Mouse (Mus musculus) limb, embryonic 13.5 days (tissue): ENCODE results near the gene Dap3. TPM values are rescaled to one million over a fixed set of nuclear protein-coding genes. Genes with fewer than 3 reads are reported as not detected.
A peak's percentile ranks its signal among the peaks of the same experiment; 100 is the strongest.
"Not testable (repeated sequence)": the region's sequence is repeated elsewhere in the genome, so short reads cannot be mapped to it uniquely, and the experiment has no call there.

ENCODE experiments used
- ATAC-seq: fragments of 200-750 bp; cut with Nextera tagmentation; 2 replicates; pipeline ENCODE4 v1.8.0; 2017; ENCODE audit warnings: low read depth, moderate number of reproducible peaks, moderate TSS enrichment; ENCODE audit not compliant: low FRiP score
- H3K27ac ChIP-seq: fragments of 300-500 bp; sonication (generic); 2 replicates; pipeline ENCODE4 v1.5.1; 2015; ENCODE audit warnings: inconsistent platforms, mild to moderate bottlenecking, moderate library complexity
- H3K27me3 ChIP-seq: fragments of 300-500 bp; sonication (generic); 2 replicates; pipeline ENCODE4 v1.6.1; 2015; ENCODE audit warnings: mild to moderate bottlenecking, inconsistent platforms
- H3K36me3 ChIP-seq: fragments of 300-500 bp; sonication (generic); 2 replicates; pipeline ENCODE4 v1.6.1; 2015; ENCODE audit warnings: inconsistent platforms, mild to moderate bottlenecking, moderate library complexity
- H3K4me1 ChIP-seq: fragments of 300-500 bp; sonication (generic); 2 replicates; pipeline ENCODE4 v1.6.1; 2015; ENCODE audit warnings: inconsistent platforms
- H3K4me2 ChIP-seq: fragments of 300-500 bp; sonication (generic); replicated peaks from 2 replicates; pipeline ENCODE4 v1.6.1; 2015; ENCODE audit warnings: inconsistent platforms, mild to moderate bottlenecking, moderate library complexity
- H3K4me3 ChIP-seq: fragments of 300-500 bp; sonication (generic); 2 replicates; pipeline ENCODE4 v1.5.1; 2015; ENCODE audit warnings: moderate library complexity, mild to moderate bottlenecking, inconsistent platforms
- H3K9ac ChIP-seq: fragments of 300-500 bp; sonication (generic); 2 replicates; pipeline ENCODE4 v1.6.1; 2015; ENCODE audit warnings: mild to moderate bottlenecking, inconsistent platforms
- H3K9me3 ChIP-seq: fragments of 300-500 bp; sonication (generic); 2 replicates; pipeline ENCODE4 v1.6.1; 2016; ENCODE audit warnings: inconsistent platforms
- WGBS: fragments of 180-500 bp; shearing (Covaris S2); methylation state at CpG from one replicate; pipeline ENCODE4 v1.1.7; 2015; 5-methylcytosine and 5-hydroxymethylcytosine counted together
- polyA plus RNA-seq: library from polyadenylated mRNA; unstranded; fragments of >200 nt; fragmentation: Nextera tagmentation; extraction: Ambion mirVana; gene quantifications from 2 replicates; pipeline ENCODE4 v1.2.1, GENCODE M21; 2015

Gene Dap3
- polyA plus RNA-seq, result 147 and 151 TPM in 2 replicates

GRCm38 (mm10) chr3:88950576-88951326 lies at the start of gene Dap3, which contains the start of gene Ash1l:
Dap3 (minus strand) TSS chr3:88951181.
Ash1l (plus strand) TSS chr3:88950622.
- H3K9ac ChIP-seq, result peak within 1 kb of the TSS; percentile 95
- no peaks in the 10 kb centered on the region for H3K27me3 ChIP-seq
- H3K27ac ChIP-seq, result peak within 1 kb of the TSS; percentile 100
- H3K4me1 ChIP-seq, result peaks cover 36% of the 10 kb centered on the region
- H3K36me3 ChIP-seq, result no peaks in the 10 kb centered on the region
- H3K9me3 ChIP-seq, result no peaks in the 10 kb centered on the region
- ATAC-seq, result peak; percentile 78
- H3K4me2 ChIP-seq, result peak within 1 kb of the TSS; percentile 79
- WGBS, result under 1% methylated on average over 39 of the region's 64 CpGs
- peak within 1 kb of the TSS; percentile 91 for H3K4me3 ChIP-seq

- Histone ChIP-seq H3K36me3 (peaks cover 15% of the 10 kb centered on the region; the same call in 1 of the 2 replicates), H3K9me3 (no peaks in the 10 kb centered on the region), H3K27me3 (no peaks in the 10 kb centered on the region), H3K9ac (no peak overlapping the region), H3K4me3 (no peak overlapping the region), H3K4me2 (no peak overlapping the region), H3K27ac (no peak overlapping the region), H3K4me1 (no peaks in the 10 kb centered on the region)
- WGBS, result 95% methylated on average over 2 of the region's 2 CpGs
- no peak for ATAC-seq
Observed at GRCm38 (mm10) chr3:88992793-88993192, 41.8 kb upstream of the Dap3 start.

GRCm38 (mm10) chr3:88983921-88984381 lies 33.0 kb upstream of the Dap3 start:
- Histone ChIP-seq H3K27me3 (no peaks in the 10 kb centered on the region), H3K4me2 (no peak overlapping the region), H3K4me3 (no peak overlapping the region), H3K4me1 (no peaks in the 10 kb centered on the region), H3K27ac (no peak overlapping the region), H3K36me3 (peaks cover 58% of the 10 kb centered on the region), H3K9me3 (no peaks in the 10 kb centered on the region), H3K9ac (no peak overlapping the region)
- ATAC-seq, result no peak
- WGBS, result 63% methylated on average over 4 of the region's 4 CpGs

GRCm38 (mm10) chr3:88981206-88982010 lies 30.4 kb upstream of the Dap3 start:
- H3K27ac ChIP-seq, result no peak overlapping the region
- H3K9me3 ChIP-seq, result no peaks in the 10 kb centered on the region
- H3K9ac ChIP-seq, result no peak overlapping the region
- no peaks in the 10 kb centered on the region for H3K27me3 ChIP-seq
- H3K4me2 ChIP-seq, result no peak overlapping the region
- WGBS, result 94% methylated on average over 8 of the region's 8 CpGs
- no peak overlapping the region for H3K4me3 ChIP-seq
- no peaks in the 10 kb centered on the region for H3K4me1 ChIP-seq
- ATAC-seq, result no peak
- peaks cover 54% of the 10 kb centered on the region for H3K36me3 ChIP-seq

GRCm38 (mm10) chr3:88975012-88975411 lies 24.0 kb upstream of the Dap3 start:
- Histone ChIP-seq H3K36me3 (peaks cover 16% of the 10 kb centered on the region; the same call in 1 of the 2 replicates), H3K27me3 (no peaks in the 10 kb centered on the region), H3K9me3 (no peaks in the 10 kb centered on the region), H3K4me1 (no peaks in the 10 kb centered on the region), H3K27ac (no peak overlapping the region), H3K4me3 (no peak overlapping the region), H3K4me2 (no peak overlapping the region), H3K9ac (no peak overlapping the region)
- no peak for ATAC-seq
- 97% methylated on average over 2 of the region's 2 CpGs for WGBS

GRCm38 (mm10) chr3:88963211-88963610 lies 12.2 kb upstream of the Dap3 start:
- H3K4me3 ChIP-seq, H3K9ac ChIP-seq, H3K9me3 ChIP-seq, ATAC-seq, H3K4me2 ChIP-seq, H3K27ac ChIP-seq, H3K4me1 ChIP-seq, H3K27me3 ChIP-seq: not testable (repeated sequence)
- peaks cover 18% of the 10 kb centered on the region for H3K36me3 ChIP-seq

- Histone ChIP-seq H3K4me1 (peaks cover 21% of the 10 kb centered on the region), H3K4me3 (no peak overlapping the region), H3K27ac (no peak overlapping the region), H3K36me3 (no peaks in the 10 kb centered on the region), H3K27me3 (no peaks in the 10 kb centered on the region), H3K9ac (no peak overlapping the region), H3K4me2 (no peak overlapping the region), H3K9me3 (no peaks in the 10 kb centered on the region)
- ATAC-seq, result no peak
Observed at GRCm38 (mm10) chr3:88953736-88954135, 2.8 kb upstream of the Dap3 start.

GRCm38 (mm10) chr3:88953246-88953645 lies 2.3 kb upstream of the Dap3 start:
- Histone ChIP-seq H3K4me3 (no peak overlapping the region), H3K36me3 (no peaks in the 10 kb centered on the region), H3K9ac (no peak overlapping the region), H3K27me3 (no peaks in the 10 kb centered on the region), H3K4me1 (peaks cover 26% of the 10 kb centered on the region), H3K9me3 (no peaks in the 10 kb centered on the region), H3K4me2 (no peak overlapping the region), H3K27ac (no peak overlapping the region)
- ATAC-seq, result no peak
- 83% methylated on average over 4 of the region's 4 CpGs for WGBS

GRCm38 (mm10) chr3:88951327-88951800 lies 383 bp upstream of the Dap3 start:
- under 1% methylated on average over 5 of the region's 5 CpGs for WGBS
- Histone ChIP-seq H3K27me3 (no peaks in the 10 kb centered on the region), H3K9me3 (no peaks in the 10 kb centered on the region)

GRCm38 (mm10) chr3:88949786-88950575 lies 1.0 kb downstream of the Dap3 start:
- H3K27me3 ChIP-seq, result no peaks in the 10 kb centered on the region
- peak overlapping the region; percentile 100 for H3K27ac ChIP-seq
- peak overlapping the region; percentile 79 for H3K4me2 ChIP-seq
- peak overlapping the region; percentile 95 for H3K9ac ChIP-seq
- WGBS, result under 1% methylated on average over 65 of the region's 92 CpGs
- no peaks in the 10 kb centered on the region for H3K9me3 ChIP-seq
- H3K4me3 ChIP-seq, result peak overlapping the region; percentile 91
- no peaks in the 10 kb centered on the region for H3K36me3 ChIP-seq
- peak; percentile 92 for ATAC-seq
- H3K4me1 ChIP-seq, result peaks cover 36% of the 10 kb centered on the region

More at GRCm38 (mm10) chr3:88951327-88951800, 383 bp upstream of the Dap3 start:
- peak overlapping the region; percentile 100 for H3K27ac ChIP-seq
- no peak for ATAC-seq
- H3K4me3 ChIP-seq, result peak overlapping the region; percentile 91
- H3K36me3 ChIP-seq, result no peaks in the 10 kb centered on the region
- H3K4me1 ChIP-seq, result peaks cover 36% of the 10 kb centered on the region
- H3K9ac ChIP-seq, result peak overlapping the region; percentile 95
- peak overlapping the region; percentile 79 for H3K4me2 ChIP-seq

- Histone ChIP-seq H3K4me3 (no peak overlapping the region), H3K9me3 (no peaks in the 10 kb centered on the region), H3K9ac (no peak overlapping the region), H3K4me2 (no peak overlapping the region), H3K27me3 (no peaks in the 10 kb centered on the region), H3K36me3 (peaks cover 31% of the 10 kb centered on the region), H3K27ac (no peak overlapping the region), H3K4me1 (peaks cover 19% of the 10 kb centered on the region)
- no peak for ATAC-seq
- WGBS, result 92% methylated on average over 4 of the region's 4 CpGs
Observed at GRCm38 (mm10) chr3:88944109-88944508, 6.9 kb downstream of the Dap3 start.
